Mouse (Mus musculus) mature B cell (primary cell): ENCODE data around the gene Tyro3.

Experiments
- in situ Hi-C: fragments of 300-500 bp; cut with MboI; formaldehyde crosslinking; loops from 2 replicates; pipeline ENCODE4 v1.14.3; 2019

Tyro3 gene

GRCm38 (mm10) chr2:119804275-119804628, 6.7 kb downstream of the Tyro3 start:
- in situ Hi-C loops: no loop called here

- in situ Hi-C loops: no loop called here
Observed at GRCm38 (mm10) chr2:119804776-119805175, 7.2 kb downstream of the Tyro3 start.

GRCm38 (mm10) chr2:119805536-119805935, 8.0 kb downstream of the Tyro3 start:
- in situ Hi-C loops: no loop called here

- in situ Hi-C loops: no loop called here
Observed at GRCm38 (mm10) chr2:119808438-119808837, 10.9 kb downstream of the Tyro3 start.

- in situ Hi-C loops: no loop called here
Observed at GRCm38 (mm10) chr2:119808881-119809280, 11.3 kb downstream of the Tyro3 start.

- in situ Hi-C loops: no loop called here
Observed at GRCm38 (mm10) chr2:119810890-119811289, 13.4 kb downstream of the Tyro3 start.

GRCm38 (mm10) chr2:119811490-119812146, 14.1 kb downstream of the Tyro3 start:
- in situ Hi-C loops: no loop called here

- in situ Hi-C loops: no loop called here
Observed at GRCm38 (mm10) chr2:119814376-119814933, 16.9 kb downstream of the Tyro3 start.

- in situ Hi-C loops: no loop called here
Observed at GRCm38 (mm10) chr2:119816611-119817010, 19.1 kb downstream of the Tyro3 start.

GRCm38 (mm10) chr2:119817047-119817446, 19.5 kb downstream of the Tyro3 start:
- in situ Hi-C loops: no loop called here

- in situ Hi-C loops: no loop called here
Observed at GRCm38 (mm10) chr2:119818668-119819272, 21.2 kb downstream of the Tyro3 start.

GRCm38 (mm10) chr2:119821136-119821535, 23.6 kb downstream of the Tyro3 start:
- in situ Hi-C loops: no loop called here

GRCm38 (mm10) chr2:119830579-119830978, 33.0 kb downstream of the Tyro3 start:
- in situ Hi-C loops: no loop called here

- in situ Hi-C loops: no loop called here
Observed at GRCm38 (mm10) chr2:119834231-119834630, 36.7 kb downstream of the Tyro3 start.

GRCm38 (mm10) chr2:119837616-119838015, 40.1 kb downstream of the Tyro3 start:
- in situ Hi-C loops: no loop called here

- in situ Hi-C loops: no loop called here
Observed at GRCm38 (mm10) chr2:119838363-119839156, 41.0 kb downstream of the Tyro3 start.

GRCm38 (mm10) chr2:119840008-119840407, 42.5 kb downstream of the Tyro3 start:
- in situ Hi-C loops: no loop called here

GRCm38 (mm10) chr2:119842000-119842399, 44.5 kb downstream of the Tyro3 start:
- in situ Hi-C loops: no loop called here

- in situ Hi-C loops: no loop called here
Observed at GRCm38 (mm10) chr2:119843526-119843925, 46.0 kb downstream of the Tyro3 start.

GRCm38 (mm10) chr2:119845882-119846546, 48.5 kb downstream of the Tyro3 start:
- in situ Hi-C loops: no loop called here

- in situ Hi-C loops: no loop called here
Observed at GRCm38 (mm10) chr2:119846929-119847328, 49.4 kb downstream of the Tyro3 start.

GRCm38 (mm10) chr2:119853811-119854210, 56.3 kb downstream of the Tyro3 start:
- in situ Hi-C loops: no loop called here
